Comparison of ENCODE assay signal across 9 mouse cellular contexts in genomic region chr6:67198085-67198484, GRCm38 (mm10). TPM values are rescaled to one million over a fixed set of nuclear protein-coding genes. Genes with fewer than 3 reads are reported as not detected.
DNase-seq lines count a peak whose midpoint lies in the region; ATAC-seq and TF ChIP-seq lines count a peak whose summit lies in the region.
"Had no signal": no experiment of that assay in that cellular context is flagged by ENCODE, and none has a peak within 500 bp of the region (broad histone marks: within the 10 kb centered on the region; RNA-seq: fewer than 3 reads in every experiment).

No protein-coding gene starts in this region.

- no peak for TF ChIP-seq EP300 in ES-Bruce4 (IDR thresholded peaks at IDR 0.05; ENCODE audit: insufficient read depth, low read depth, low read length)
- no peak for TF ChIP-seq EP300 in lung, postnatal 0 days (IDR thresholded peaks at IDR 0.05)

- no peaks in the 10 kb centered on the region for H3K4me1 ChIP-seq in ES-Bruce4 (ENCODE audit: control insufficient read depth, insufficient read depth, low read length)
- no peaks in the 10 kb centered on the region for H3K4me1 ChIP-seq in lung, postnatal 0 days (ENCODE audit: insufficient read depth, low read depth, low read length)

- WGBS in lung, postnatal 0 days = 29% methylated on average over 4 of the region's 4 CpGs

- TF ChIP-seq CTCF in ES-Bruce4 (IDR thresholded peaks at IDR 0.05; ENCODE audit: low read depth, low read length) = peak; percentile 44
- peak; percentile 72 for TF ChIP-seq CTCF in lung, postnatal 0 days (IDR thresholded peaks at IDR 0.05)

- ATAC-seq in lung, postnatal 0 days = no peak
- no peak for ATAC-seq in megakaryocyte-erythroid progenitor cell, adult 5-6 weeks (replicated peaks; ENCODE audit: low FRiP score, low TSS enrichment, poor library complexity, severe bottlenecking)

- peak; percentile 64 to 74 for DNase-seq in cerebellum, postnatal 10 days
- DNase-seq in cerebellum, adult 11-12 months = no peak
- DNase-seq in left cerebral cortex, adult 18-20 months (ENCODE audit: low spot score in 2 of 2) = peak; percentile 21 to 38
- DNase-seq in left cerebral cortex, adult 11 months (ENCODE audit: low spot score) = no peak
- peak; percentile 19 for DNase-seq in embryo, embryonic 11 days
- peak; percentile 38 for DNase-seq in lung, postnatal 0 days (ENCODE audit: low spot score)

- no peaks in the 10 kb centered on the region for H3K9me3 ChIP-seq in ES-Bruce4 (replicated peaks; ENCODE audit: control insufficient read depth, insufficient read depth, low read length, poor library complexity, severe bottlenecking)
- H3K9me3 ChIP-seq in lung, postnatal 0 days (ENCODE audit: low read length) = no peaks in the 10 kb centered on the region
- H3K9me3 ChIP-seq: heart, embryonic 15.5 days had no signal

- H3K4me3 ChIP-seq in ES-Bruce4 (ENCODE audit: low read depth, low read length) = no peak overlapping the region
- H3K4me3 ChIP-seq in lung, postnatal 0 days (ENCODE audit: low read depth, low read length) = no peak overlapping the region
- H3K4me3 ChIP-seq: heart, embryonic 15.5 days had no signal

- H3K27ac ChIP-seq in ES-Bruce4 (ENCODE audit: insufficient read depth, low read length) = no peak overlapping the region
- no peak overlapping the region for H3K27ac ChIP-seq in lung, postnatal 0 days (ENCODE audit: low read length)
- H3K27ac ChIP-seq: heart, embryonic 15.5 days had no signal

- H3K36me3 ChIP-seq in ES-Bruce4 (ENCODE audit: control insufficient read depth, insufficient read depth, low read length, poor library complexity, severe bottlenecking) = no peaks in the 10 kb centered on the region
- H3K36me3 ChIP-seq in lung, postnatal 0 days (ENCODE audit: insufficient read depth, low read length) = no peaks in the 10 kb centered on the region
- H3K36me3 ChIP-seq: heart, embryonic 15.5 days had no signal

- no peak for TF ChIP-seq POLR2A in ES-Bruce4 (IDR thresholded peaks at IDR 0.05; ENCODE audit: insufficient read depth, low read length)

- no peak overlapping the region for H3K9ac ChIP-seq in ES-Bruce4 (ENCODE audit: low read depth, poor library complexity, severe bottlenecking)
- H3K9ac ChIP-seq in lung, postnatal 0 days (replicated peaks; ENCODE audit: low read depth) = no peak overlapping the region
- H3K9ac ChIP-seq: heart, embryonic 15.5 days had no signal

- H3K4me2 ChIP-seq in lung, postnatal 0 days (replicated peaks; ENCODE audit: low read depth, low read length) = no peak overlapping the region
- H3K4me2 ChIP-seq: heart, embryonic 15.5 days had no signal

- H3K27me3 ChIP-seq in ES-Bruce4 (ENCODE audit: control insufficient read depth, insufficient read depth, low read length, poor library complexity, severe bottlenecking) = no peaks in the 10 kb centered on the region
- no peaks in the 10 kb centered on the region for H3K27me3 ChIP-seq in lung, postnatal 0 days (replicated peaks; ENCODE audit: insufficient read depth, low read length)
- H3K27me3 ChIP-seq: heart, embryonic 15.5 days had no signal

RNA-seq across cellular contexts. Expression of gene Serbp1, which starts 39.9 kb away (rescaled TPM):
- 100 to 1,000 TPM; 189 to 200 TPM for total RNA-seq in left cerebral cortex, adult 18-20 months (2021)
- 1,899 and 1,955 TPM in 2 replicates for polyA plus RNA-seq in ES-Bruce4 (2011; ENCODE audit: insufficient read depth, insufficient read length, low read depth, missing spikeins)
- 175 and 194 TPM in 2 replicates for polyA plus RNA-seq in lung, postnatal 0 days (2015; fragmentation: Nextera tagmentation; extraction: Ambion mirVana)
- total RNA-seq in megakaryocyte-erythroid progenitor cell, adult 5-6 weeks (2014; fragmentation: Nextera tagmentation) = 952 and 1,071 TPM in 2 replicates
- total RNA-seq in megakaryocyte-erythroid progenitor cell, adult 5-6 weeks (2017) = 3,362 and 3,603 TPM in 2 replicates

Comparison
In these comparisons a context has a peak if more than half of its experiments do, and no peak if none do; other contexts are left out.
1. DNase-seq: peak in cerebellum, postnatal 10 days (2 of 2), left cerebral cortex, adult 18-20 months (2 of 2), embryo, embryonic 11 days (single experiment) and lung, postnatal 0 days (single experiment); none in cerebellum, adult 11-12 months (single experiment) and left cerebral cortex, adult 11 months (single experiment).
2. RNA of gene Serbp1, which starts 39.9 kb away (total RNA-seq): 952 to 3,603 TPM in megakaryocyte-erythroid progenitor cell, adult 5-6 weeks; 189 to 200 TPM in left cerebral cortex, adult 18-20 months; every median in the first group is over 4 times any median in the second.